Comparison of ENCODE assay signal across 8 mouse cellular contexts in genomic region chr4:127060585-127061290, GRCm38 (mm10). TPM values are rescaled to one million over a fixed set of nuclear protein-coding genes. Genes with fewer than 3 reads are reported as not detected.
DNase-seq lines count a peak whose midpoint lies in the region; ATAC-seq and TF ChIP-seq lines count a peak whose summit lies in the region.

TSS of gene Zmym1 (minus strand) at chr4:127061152.

- no peak for TF ChIP-seq RAD21 in MEL (IDR thresholded peaks at IDR 0.05; ENCODE audit: low read depth, low read length)

- H3K4me1 ChIP-seq in MEL (ENCODE audit: control insufficient read depth in 1 of 2, insufficient read depth in 2 of 2, low read length in 2 of 2), result peaks cover 0 to 14% of the 10 kb centered on the region in 2 experiments; a peak in 2 of 4 replicates
- H3K4me1 ChIP-seq in cerebellum, adult 2 months (ENCODE audit: control insufficient read depth, insufficient read depth, low read length), result 0 out of 2 replicates have a peak, but pooled peaks cover 2% of the 10 kb centered on the region
- H3K4me1 ChIP-seq in lung, postnatal 0 days (ENCODE audit: insufficient read depth, low read depth, low read length), result no peaks in the 10 kb centered on the region

- peak within 1 kb of the TSS; percentile 94 for H3K9ac ChIP-seq in MEL (ENCODE audit: control insufficient read depth, low read depth, low read length, poor library complexity, severe bottlenecking)
- peak within 1 kb of the TSS; percentile 50 for H3K9ac ChIP-seq in lung, postnatal 0 days (replicated peaks; ENCODE audit: low read depth)

- H3K9me3 ChIP-seq in MEL (replicated peaks; ENCODE audit: insufficient read depth, low read length), result no peaks in the 10 kb centered on the region
- H3K9me3 ChIP-seq in lung, postnatal 0 days (ENCODE audit: low read length), result no peaks in the 10 kb centered on the region

- ATAC-seq in hematopoietic stem cell, adult 5-6 weeks (replicated peaks in 1 of 2; ENCODE audit: insufficient read depth in 1 of 2, low FRiP score in 2 of 2, low TSS enrichment in 1 of 2, low read depth in 1 of 2, poor library complexity in 2 of 2, severe bottlenecking in 2 of 2), result peak; percentile 99
- peak; percentile 94 for ATAC-seq in lung, postnatal 0 days

- peak within 1 kb of the TSS; percentile 93 to 96 for H3K4me3 ChIP-seq in MEL (ENCODE audit: control insufficient read depth in 1 of 2, insufficient read depth in 1 of 2, low read depth in 2 of 2, low read length in 2 of 2)
- peak within 1 kb of the TSS; percentile 97 for H3K4me3 ChIP-seq in cerebellum, adult 2 months (replicated peaks; ENCODE audit: insufficient read depth, low read depth, low read length)
- peak within 1 kb of the TSS; percentile 66 for H3K4me3 ChIP-seq in lung, postnatal 0 days (ENCODE audit: low read depth, low read length)

- H3K27ac ChIP-seq in MEL (ENCODE audit: control insufficient read depth, low read depth, low read length), result peak within 1 kb of the TSS; percentile 65
- H3K27ac ChIP-seq in cerebellum, adult 2 months (ENCODE audit: insufficient read depth, low read length), result no peak within 1 kb of the TSS
- peak within 1 kb of the TSS; percentile 11; the same call in 1 of the 2 replicates for H3K27ac ChIP-seq in lung, postnatal 0 days (ENCODE audit: low read length)

- peak within 1 kb of the TSS; percentile 70 for H3K4me2 ChIP-seq in lung, postnatal 0 days (replicated peaks; ENCODE audit: low read depth, low read length)

- H3K79me2 ChIP-seq in MEL (ENCODE audit: control insufficient read depth, insufficient read depth, low read length, poor library complexity), result peaks cover 17% of the 10 kb centered on the region

- DNase-seq in MEL (ENCODE audit: low read depth, low spot score), result peak; percentile 94
- peak; percentile 87 to 89 for DNase-seq in cerebellum, adult 2 months
- DNase-seq in forelimb bud, embryonic 11.5 days (ENCODE audit: low read depth, low spot score), result peak; percentile 88
- peak; percentile 87 for DNase-seq in layer of hippocampus, adult 9-11 months
- DNase-seq in lung, postnatal 0 days (ENCODE audit: low spot score), result peak; percentile 93
- peak; percentile 86 for DNase-seq in ovary, postnatal 14 days (ENCODE audit: low spot score)
- peak; percentile 96 for DNase-seq in thymus, postnatal 14 days

- H3K27me3 ChIP-seq in MEL (ENCODE audit: control insufficient read depth in 1 of 2, insufficient read depth in 2 of 2, low read length in 2 of 2), result no peaks in the 10 kb centered on the region
- H3K27me3 ChIP-seq in cerebellum, adult 2 months (ENCODE audit: control insufficient read depth, insufficient read depth, low read length), result no peaks in the 10 kb centered on the region
- no peaks in the 10 kb centered on the region for H3K27me3 ChIP-seq in lung, postnatal 0 days (replicated peaks; ENCODE audit: insufficient read depth, low read length)

- TF ChIP-seq EP300 in MEL (IDR thresholded peaks at IDR 0.05; ENCODE audit: low read depth in 1 of 2, low read length in 2 of 2), result no peak
- no peak for TF ChIP-seq EP300 in lung, postnatal 0 days (IDR thresholded peaks at IDR 0.05)

- no peak for TF ChIP-seq CTCF in MEL (IDR thresholded peaks at IDR 0.05 in 2 of 3, conservative IDR thresholded peaks at IDR 0.05 in 1 of 3; ENCODE audit: control insufficient read depth in 1 of 3, insufficient read depth in 1 of 3, low read depth in 2 of 3, low read length in 3 of 3, poor library complexity in 1 of 3, severe bottlenecking in 1 of 3)
- TF ChIP-seq CTCF in cerebellum, adult 2 months (IDR thresholded peaks at IDR 0.05; ENCODE audit: borderline replicate concordance, insufficient read depth, low read depth, low read length), result no peak
- TF ChIP-seq CTCF in lung, postnatal 0 days (IDR thresholded peaks at IDR 0.05), result no peak

- H3K36me3 ChIP-seq in MEL (ENCODE audit: control insufficient read depth in 1 of 2, insufficient read depth in 2 of 2, low read length in 2 of 2), result peaks cover 7 to 10% of the 10 kb centered on the region in 2 experiments
- no peaks in the 10 kb centered on the region for H3K36me3 ChIP-seq in lung, postnatal 0 days (ENCODE audit: insufficient read depth, low read length)

- peak; percentile 73 to 96 for TF ChIP-seq POLR2A in MEL (IDR thresholded peaks at IDR 0.05; ENCODE audit: control insufficient read depth in 1 of 2, insufficient read depth in 1 of 2, low read depth in 1 of 2, low read length in 2 of 2, poor library complexity in 1 of 2)
- TF ChIP-seq POLR2A in cerebellum, adult 2 months (IDR thresholded peaks at IDR 0.05; ENCODE audit: borderline replicate concordance, insufficient read depth, low read length), result peak; percentile 77

- 1% methylated on average over 38 of the region's 38 CpGs for WGBS in cerebellum, adult 2 months
- WGBS in lung, postnatal 0 days, result under 1% methylated on average over 34 of the region's 38 CpGs

TF ChIP-seq in MEL, 35 proteins besides CTCF, POLR2A, EP300 and RAD21:
- TF ChIP-seq ELF1 (IDR thresholded peaks at IDR 0.05; ENCODE audit: low read depth, low read length) (peak; percentile 18; the same call in 1 of the 2 replicates), POLR2AphosphoS2 (IDR thresholded peaks at IDR 0.05; ENCODE audit: low read length) (peak; percentile 85; the same call in 1 of the 2 replicates), UBTF (IDR thresholded peaks at IDR 0.05; ENCODE audit: borderline replicate concordance, insufficient read depth, low read depth, low read length) (no peak), USF2 (IDR thresholded peaks at IDR 0.05; ENCODE audit: borderline replicate concordance in 1 of 2, insufficient read depth in 1 of 2, low read depth in 1 of 2, low read length in 2 of 2) (no peak), NRF1 (IDR thresholded peaks at IDR 0.05; ENCODE audit: insufficient read depth, low read depth, low read length, poor library complexity, severe bottlenecking) (peak; percentile 99; the same call in 1 of the 2 replicates), RCOR1 (IDR thresholded peaks at IDR 0.05; ENCODE audit: low read depth, low read length) (no peak), ETS1 (IDR thresholded peaks at IDR 0.05; ENCODE audit: low read depth, low read length) (no peak), TCF12 (IDR thresholded peaks at IDR 0.05; ENCODE audit: low read depth, low read length) (peak; percentile 67), ZKSCAN1 (IDR thresholded peaks at IDR 0.05; ENCODE audit: low read depth, low read length) (no peak), E2F4 (IDR thresholded peaks at IDR 0.05; ENCODE audit: borderline replicate concordance, low read depth, low read length) (peak; percentile 61; the same call in 1 of the 2 replicates), ZMIZ1 (IDR thresholded peaks at IDR 0.05; ENCODE audit: low read depth, low read length) (peak; percentile 83; the same call in 1 of the 2 replicates), MXI1 (IDR thresholded peaks at IDR 0.05; ENCODE audit: low read depth, low read length) (peak; percentile 93), JUND (IDR thresholded peaks at IDR 0.05; ENCODE audit: low read depth, low read length) (no peak), SMC3 (IDR thresholded peaks at IDR 0.05; ENCODE audit: low read depth, low read length) (no peak), MYC (IDR thresholded peaks at IDR 0.05; ENCODE audit: low read depth, low read length) (no peak), MYB (IDR thresholded peaks at IDR 0.05; ENCODE audit: low read depth, low read length) (no peak), BHLHE40 (IDR thresholded peaks at IDR 0.05; ENCODE audit: borderline replicate concordance, low read depth, low read length) (no peak), NELFE (IDR thresholded peaks at IDR 0.05; ENCODE audit: low read depth, low read length) (peak; percentile 81), GABPA (IDR thresholded peaks at IDR 0.05; ENCODE audit: low read depth, low read length) (no peak), CHD1 (IDR thresholded peaks at IDR 0.05; ENCODE audit: low read depth, low read length) (no peak), HCFC1 (IDR thresholded peaks at IDR 0.05; ENCODE audit: low read depth, low read length) (peak; percentile 86), SIN3A (IDR thresholded peaks at IDR 0.05; ENCODE audit: low read length) (peak; percentile 87), CHD2 (IDR thresholded peaks at IDR 0.05; ENCODE audit: low read length) (no peak), MEF2A (IDR thresholded peaks at IDR 0.05; ENCODE audit: extremely low read depth, insufficient replicate concordance, low read depth, low read length, poor library complexity, severe bottlenecking) (no peak), MAX (IDR thresholded peaks at IDR 0.05; ENCODE audit: low read length) (0 out of 2 replicates have a peak, but pooled peaks have one; percentile 48), ZNF384 (IDR thresholded peaks at IDR 0.05; ENCODE audit: low read depth, low read length) (no peak), ZC3H11A (IDR thresholded peaks at IDR 0.05; ENCODE audit: low read depth, low read length) (no peak), TAL1 (IDR thresholded peaks at IDR 0.05; ENCODE audit: low read length) (no peak), KAT2A (conservative IDR thresholded peaks at IDR 0.05; ENCODE audit: low read depth, low read length) (no peak; the same call in 1 of the 2 replicates), POLR2AphosphoS5 (IDR thresholded peaks at IDR 0.05; ENCODE audit: borderline replicate concordance, low read depth, low read length) (no peak), TBP (IDR thresholded peaks at IDR 0.05; ENCODE audit: low read depth, low read length) (peak; percentile 59; the same call in 1 of the 2 replicates), MAFK (IDR thresholded peaks at IDR 0.05; ENCODE audit: borderline replicate concordance, low read depth, low read length) (no peak), GATA1 (IDR thresholded peaks at IDR 0.05; ENCODE audit: low read depth, low read length) (no peak), MAZ (IDR thresholded peaks at IDR 0.05; ENCODE audit: low read depth, low read length) (peak; percentile 57; the same call in 1 of the 2 replicates), USF1 (IDR thresholded peaks at IDR 0.05; ENCODE audit: low read depth, low read length) (no peak)
TF ChIP-seq in MEL: peak in this region for 13.

RNA-seq across cellular contexts. Expression of gene Zmym1, which starts in this region (rescaled TPM):
- 17.3 and 17.6 TPM in 2 replicates for total RNA-seq in MEL (2012; rRNA removed)
- polyA plus RNA-seq in MEL (2012; ENCODE audit: insufficient read depth in 1 of 2, insufficient read length in 2 of 2, low read depth in 1 of 2, low replicate concordance in 2 of 2, missing spikeins in 1 of 2), result 10 to 100 TPM in 1 of 2 experiments, not detected in 1; 13.2 TPM
- 9.0 and 10.0 TPM in 2 replicates for polyA plus RNA-seq in cerebellum, adult 2 months (2012; rRNA removed)
- 21.9 and 28.0 TPM in 2 replicates for total RNA-seq in hematopoietic stem cell, adult 5-6 weeks (2017)
- 6.4 and 8.1 TPM in 2 replicates for polyA plus RNA-seq in lung, postnatal 0 days (2015; fragmentation: Nextera tagmentation; extraction: Ambion mirVana)
